Mouse (Mus musculus): ENCODE results near the gene Ctla4. TPM values are rescaled to one million over a fixed set of nuclear protein-coding genes. Genes with fewer than 3 reads are reported as not detected.
A peak's percentile ranks its signal among the peaks of the same experiment; 100 is the strongest.

The Ctla4 gene
- total and polyA plus RNA-seq, 3 experiments: not detected

- Histone ChIP-seq H3K4me3 (ENCODE audit: control insufficient read depth in 1 of 2, insufficient read depth in 1 of 2, low read depth in 2 of 2, low read length in 2 of 2) (no peak overlapping the region), H3K4me1 (ENCODE audit: control insufficient read depth in 1 of 2, insufficient read depth in 2 of 2, low read length in 2 of 2) (no peaks in the 10 kb centered on the region; a peak in 1 of 4 replicates), H3K27ac (ENCODE audit: control insufficient read depth, low read depth, low read length) (no peak overlapping the region), H3K79me2 (ENCODE audit: control insufficient read depth, insufficient read depth, low read length, poor library complexity) (no peaks in the 10 kb centered on the region), H3K27me3 (ENCODE audit: control insufficient read depth in 1 of 2, insufficient read depth in 2 of 2, low read length in 2 of 2) (no peaks in the 10 kb centered on the region), H3K36me3 (ENCODE audit: control insufficient read depth in 1 of 2, insufficient read depth in 2 of 2, low read length in 2 of 2) (no peaks in the 10 kb centered on the region), H3K9me3 (replicated peaks; ENCODE audit: insufficient read depth, low read length) (no peaks in the 10 kb centered on the region), H3K9ac (ENCODE audit: control insufficient read depth, low read depth, low read length, poor library complexity, severe bottlenecking) (0 out of 2 replicates have a peak overlapping the region, but pooled peaks have one; percentile 10)
- DNase-seq (ENCODE audit: low read depth, low spot score): no peak
- TF ChIP-seq MXI1 (IDR thresholded peaks at IDR 0.05; ENCODE audit: low read depth, low read length): no peak
Measured at GRCm38 (mm10) chr1:60859159-60859558, 27.6 kb upstream of the Ctla4 start.

- no peak for TF ChIP-seq EP300 (IDR thresholded peaks at IDR 0.05; ENCODE audit: low read depth in 1 of 2, low read length in 2 of 2)
- no peak for TF ChIP-seq MAFK (IDR thresholded peaks at IDR 0.05; ENCODE audit: borderline replicate concordance, low read depth, low read length)
- TF ChIP-seq MEF2A (IDR thresholded peaks at IDR 0.05; ENCODE audit: extremely low read depth, insufficient replicate concordance, low read depth, low read length, poor library complexity, severe bottlenecking): no peak
- TF ChIP-seq ZNF384 (IDR thresholded peaks at IDR 0.05; ENCODE audit: low read depth, low read length): no peak
- TF ChIP-seq CHD2 (IDR thresholded peaks at IDR 0.05; ENCODE audit: low read length): no peak
- no peak for TF ChIP-seq BHLHE40 (IDR thresholded peaks at IDR 0.05; ENCODE audit: borderline replicate concordance, low read depth, low read length)
- TF ChIP-seq POLR2AphosphoS2 (IDR thresholded peaks at IDR 0.05; ENCODE audit: low read length): no peak
- TF ChIP-seq GATA1 (IDR thresholded peaks at IDR 0.05; ENCODE audit: low read depth, low read length): no peak
- TF ChIP-seq MAZ (IDR thresholded peaks at IDR 0.05; ENCODE audit: low read depth, low read length): no peak
- TF ChIP-seq USF1 (IDR thresholded peaks at IDR 0.05; ENCODE audit: low read depth, low read length): no peak; the same call in 1 of the 2 replicates
- no peak for TF ChIP-seq KAT2A (conservative IDR thresholded peaks at IDR 0.05; ENCODE audit: low read depth, low read length)
- no peak for TF ChIP-seq ZKSCAN1 (IDR thresholded peaks at IDR 0.05; ENCODE audit: low read depth, low read length)
- TF ChIP-seq RAD21 (IDR thresholded peaks at IDR 0.05; ENCODE audit: low read depth, low read length): no peak
- TF ChIP-seq ETS1 (IDR thresholded peaks at IDR 0.05; ENCODE audit: low read depth, low read length): no peak
- no peak for TF ChIP-seq SMC3 (IDR thresholded peaks at IDR 0.05; ENCODE audit: low read depth, low read length)
- TF ChIP-seq TAL1 (IDR thresholded peaks at IDR 0.05; ENCODE audit: low read length): no peak
- TF ChIP-seq USF2 (IDR thresholded peaks at IDR 0.05; ENCODE audit: borderline replicate concordance in 1 of 2, insufficient read depth in 1 of 2, low read depth in 1 of 2, low read length in 2 of 2): no peak
- TF ChIP-seq CHD1 (IDR thresholded peaks at IDR 0.05; ENCODE audit: low read depth, low read length): no peak
- no peak for TF ChIP-seq TBP (IDR thresholded peaks at IDR 0.05; ENCODE audit: low read depth, low read length)
- no peaks in the 10 kb centered on the region; a peak in 1 of 4 replicates for H3K4me1 ChIP-seq (ENCODE audit: control insufficient read depth in 1 of 2, insufficient read depth in 2 of 2, low read length in 2 of 2)
Measured at GRCm38 (mm10) chr1:60859842-60860241, 27.0 kb upstream of the Ctla4 start.

More at GRCm38 (mm10) chr1:60859842-60860241, 27.0 kb upstream of the Ctla4 start:
- Histone ChIP-seq H3K4me3 (ENCODE audit: control insufficient read depth in 1 of 2, insufficient read depth in 1 of 2, low read depth in 2 of 2, low read length in 2 of 2) (no peak overlapping the region), H3K36me3 (ENCODE audit: control insufficient read depth in 1 of 2, insufficient read depth in 2 of 2, low read length in 2 of 2) (no peaks in the 10 kb centered on the region), H3K27me3 (ENCODE audit: control insufficient read depth in 1 of 2, insufficient read depth in 2 of 2, low read length in 2 of 2) (no peaks in the 10 kb centered on the region), H3K9me3 (replicated peaks; ENCODE audit: insufficient read depth, low read length) (no peaks in the 10 kb centered on the region), H3K79me2 (ENCODE audit: control insufficient read depth, insufficient read depth, low read length, poor library complexity) (no peaks in the 10 kb centered on the region), H3K27ac (ENCODE audit: control insufficient read depth, low read depth, low read length) (no peak overlapping the region), H3K9ac (ENCODE audit: control insufficient read depth, low read depth, low read length, poor library complexity, severe bottlenecking) (no peak overlapping the region; the same call in 1 of the 2 replicates)
- DNase-seq (ENCODE audit: low read depth, low spot score): no peak
